Mouse (Mus musculus) left cerebral cortex, postnatal 4 days (tissue): ENCODE measurements at regions not wholly inside any gene's neighbourhood (a gene's known extent, or its start where the extent isn't known, plus 50 kb on each side); places are given as distances from the start of the nearest gene placed in this dataset.

ENCODE experiments used
- DNase-seq: peaks from one replicate; pipeline ENCODE4 v3.0.0-alpha.2; 2022
- intact Hi-C: fragments of 180-260 bp; cut with DNase I; formaldehyde crosslinking; loops from one replicate; pipeline ENCODE4 v1.15.1; 2025

- intact Hi-C loops, result loop anchor here (10.0 kb wide), 1 partner anchor 781 kb away; no protein-coding TSS in a partner anchor
- DNase-seq, result no peak
These were observed 56.5 kb downstream of the Otud1 start for GRCm38 (mm10) chr2:19714025-19714424.

GRCm38 (mm10) chr2:19715564-19716238 is 58.1 kb downstream of the Otud1 start:
- intact Hi-C loops, result loop anchor here (5.0 to 10.0 kb wide), 2 partner anchors 779 to 1067 kb away; no protein-coding TSS in a partner anchor

GRCm38 (mm10) chr2:19716388-19716787 is 58.8 kb downstream of the Otud1 start:
- intact Hi-C loops, result loop anchor here (5.0 to 10.0 kb wide), 2 partner anchors 778 to 1066 kb away; no protein-coding TSS in a partner anchor
- no peak for DNase-seq

More at GRCm38 (mm10) chr2:19715564-19716238, 58.1 kb downstream of the Otud1 start:
- peak; percentile 65 for DNase-seq

- intact Hi-C loops, result loop anchor here (10.0 kb wide), 1 partner anchor 189 kb away; no protein-coding TSS in a partner anchor
- DNase-seq, result no peak
These were observed 68.5 kb downstream of the Otud1 start for GRCm38 (mm10) chr2:19726085-19726484.

- DNase-seq, result peak; percentile 19
- intact Hi-C loops, result loop anchor here (10.0 kb wide), 1 partner anchor 188 kb away; no protein-coding TSS in a partner anchor
These were observed 69.4 kb downstream of the Otud1 start for GRCm38 (mm10) chr2:19726904-19727303.

GRCm38 (mm10) chr2:19732922-19733859 is 75.6 kb downstream of the Otud1 start:
- intact Hi-C loops, result no loop called here
- no peak for DNase-seq

GRCm38 (mm10) chr2:19734164-19734870 is 76.8 kb downstream of the Otud1 start:
- intact Hi-C loops, result no loop called here
- no peak for DNase-seq

- intact Hi-C loops, result no loop called here
- no peak for DNase-seq
These were observed 84.0 kb downstream of the Otud1 start for GRCm38 (mm10) chr2:19741508-19741907.

GRCm38 (mm10) chr2:19743467-19743866 is 85.9 kb downstream of the Otud1 start:
- peak; percentile 78 for DNase-seq
- intact Hi-C loops, result no loop called here

GRCm38 (mm10) chr2:19744986-19745660 is 87.6 kb downstream of the Otud1 start:
- intact Hi-C loops, result no loop called here
- no peak for DNase-seq

- no peak for DNase-seq
- intact Hi-C loops, result no loop called here
These were observed 95.2 kb downstream of the Otud1 start for GRCm38 (mm10) chr2:19752753-19753152.

- intact Hi-C loops, result no loop called here
- DNase-seq, result no peak
These were observed 95.9 kb downstream of the Otud1 start for GRCm38 (mm10) chr2:19753479-19753878.

GRCm38 (mm10) chr2:19757910-19758309 is 100.4 kb downstream of the Otud1 start:
- no peak for DNase-seq
- intact Hi-C loops, result no loop called here

GRCm38 (mm10) chr2:19759169-19759568 is 101.6 kb downstream of the Otud1 start:
- intact Hi-C loops, result no loop called here

GRCm38 (mm10) chr2:19759577-19759976 is 102.0 kb downstream of the Otud1 start:
- no peak for DNase-seq
- intact Hi-C loops, result no loop called here

More at GRCm38 (mm10) chr2:19759169-19759568, 101.6 kb downstream of the Otud1 start:
- DNase-seq, result peak; percentile 21

GRCm38 (mm10) chr2:19762996-19763395 is 105.4 kb downstream of the Otud1 start:
- no peak for DNase-seq
- intact Hi-C loops, result no loop called here

GRCm38 (mm10) chr2:19784913-19785312 is 124.7 kb upstream of the Etl4 start:
- intact Hi-C loops, result no loop called here
- peak; percentile 26 for DNase-seq

- DNase-seq, result peak; percentile 25
- intact Hi-C loops, result no loop called here
These were observed 123.8 kb upstream of the Etl4 start for GRCm38 (mm10) chr2:19785663-19786260.

GRCm38 (mm10) chr2:19792177-19792576 is 117.4 kb upstream of the Etl4 start:
- intact Hi-C loops, result no loop called here
- no peak for DNase-seq

GRCm38 (mm10) chr2:19796790-19797189 is 112.8 kb upstream of the Etl4 start:
- intact Hi-C loops, result no loop called here

More at GRCm38 (mm10) chr2:19796790-19797189, 112.8 kb upstream of the Etl4 start:
- DNase-seq, result no peak
